Mouse (Mus musculus) layer of hippocampus, adult 8-10 months (tissue): ENCODE measurements around the gene Srgap2. TPM values are rescaled to one million over a fixed set of nuclear protein-coding genes. Genes with fewer than 3 reads are reported as not detected.
A peak's percentile ranks its signal among the peaks of the same experiment; 100 is the strongest.

ENCODE experiments used
- DNase-seq, 2 experiments: peaks; one replicate each; pipeline ENCODE4 v3.0.0; 2022; ENCODE audit warnings: low spot score in 2 of 2
- total RNA-seq, 4 experiments: library from RNA; stranded (reverse); gene quantifications; 2 replicates each; pipeline ENCODE4 v1.2.4; 2022

Gene Srgap2
- total RNA-seq, 4 experiments from 2014 or later, result 79.8 to 92.2 (median 84.9) TPM

DNA sequence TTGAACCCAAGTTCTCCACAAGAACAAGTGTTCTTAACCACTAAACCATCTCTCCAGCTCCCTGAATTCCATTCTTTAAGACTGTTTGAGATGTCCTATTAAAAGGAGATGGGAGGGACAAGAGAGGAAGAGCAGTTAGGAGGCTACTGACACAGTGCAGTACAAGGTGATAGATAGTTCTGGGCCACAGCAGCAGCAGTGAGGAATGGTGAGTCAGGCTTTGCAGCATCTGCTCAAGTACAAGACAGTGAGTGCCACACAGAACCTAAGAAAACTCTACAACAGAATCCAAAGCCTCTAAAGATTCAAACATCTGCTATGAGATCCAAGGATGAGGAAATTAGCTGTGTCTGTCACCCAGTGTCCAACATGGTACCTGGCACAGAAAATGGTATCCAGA lies 51.8 kb downstream of the Srgap2 start:
- DNase-seq, result no peak

DNA sequence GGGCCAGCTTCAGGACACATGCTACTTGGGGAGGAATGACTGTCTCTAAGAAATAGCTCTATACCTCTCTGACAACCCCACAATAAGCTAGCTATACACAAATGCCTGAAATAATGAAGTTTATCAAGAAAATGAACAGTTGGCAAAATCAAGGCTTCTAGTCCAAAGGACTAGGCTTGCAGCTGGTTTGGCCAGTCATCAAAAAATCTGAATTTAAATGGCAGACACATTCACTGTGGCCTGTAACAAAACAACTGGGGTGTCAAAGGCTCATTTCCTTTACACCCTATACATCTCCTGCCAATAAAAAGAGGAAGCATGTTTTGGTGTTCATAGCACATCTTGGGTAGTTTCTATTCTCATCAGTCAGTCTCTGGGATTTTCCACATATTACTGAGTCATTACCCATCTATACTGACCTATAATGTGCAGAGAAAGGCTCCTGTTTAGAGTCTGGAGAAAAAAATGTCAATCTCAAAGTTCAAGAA lies 53.5 kb downstream of the Srgap2 start:
- no peak for DNase-seq

DNA sequence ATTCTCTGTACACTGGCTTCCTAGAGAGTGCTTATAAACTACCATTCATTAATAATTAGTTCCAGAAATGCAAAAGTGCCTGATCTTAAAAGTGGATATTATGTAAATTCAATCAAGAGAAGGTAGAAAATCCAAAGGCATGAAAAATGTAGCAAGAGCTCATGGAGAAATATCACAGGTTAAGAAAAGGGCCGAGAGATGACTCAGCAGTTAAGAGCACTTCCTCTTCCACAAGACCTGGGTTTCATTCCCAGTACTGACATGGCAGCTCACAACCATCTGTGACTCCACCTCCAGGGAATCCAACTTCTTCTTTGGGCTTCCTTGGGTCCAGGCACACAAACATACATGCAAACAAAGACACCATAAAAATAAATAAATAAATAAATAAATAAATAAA lies 56.6 kb downstream of the Srgap2 start:
- no peak for DNase-seq

DNA sequence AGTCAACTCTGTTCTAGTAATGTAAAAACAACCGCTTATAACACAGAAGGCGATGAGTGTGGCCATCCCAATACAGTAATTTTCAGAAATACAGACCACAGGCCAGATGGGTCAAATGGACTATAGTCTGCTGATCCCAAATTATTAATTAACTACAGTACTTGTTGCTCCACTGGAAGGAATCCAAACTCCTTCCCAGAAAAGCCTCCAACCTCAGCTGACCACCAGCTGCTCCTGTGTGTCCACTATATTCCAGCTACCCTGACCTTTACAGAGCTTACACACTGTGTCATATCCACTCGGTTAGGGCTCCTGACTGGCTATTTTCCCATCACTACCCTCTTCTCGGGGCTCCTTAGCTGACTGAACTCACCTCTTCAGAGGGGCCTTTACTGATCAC lies 61.3 kb downstream of the Srgap2 start:
- DNase-seq, result no peak

DNA sequence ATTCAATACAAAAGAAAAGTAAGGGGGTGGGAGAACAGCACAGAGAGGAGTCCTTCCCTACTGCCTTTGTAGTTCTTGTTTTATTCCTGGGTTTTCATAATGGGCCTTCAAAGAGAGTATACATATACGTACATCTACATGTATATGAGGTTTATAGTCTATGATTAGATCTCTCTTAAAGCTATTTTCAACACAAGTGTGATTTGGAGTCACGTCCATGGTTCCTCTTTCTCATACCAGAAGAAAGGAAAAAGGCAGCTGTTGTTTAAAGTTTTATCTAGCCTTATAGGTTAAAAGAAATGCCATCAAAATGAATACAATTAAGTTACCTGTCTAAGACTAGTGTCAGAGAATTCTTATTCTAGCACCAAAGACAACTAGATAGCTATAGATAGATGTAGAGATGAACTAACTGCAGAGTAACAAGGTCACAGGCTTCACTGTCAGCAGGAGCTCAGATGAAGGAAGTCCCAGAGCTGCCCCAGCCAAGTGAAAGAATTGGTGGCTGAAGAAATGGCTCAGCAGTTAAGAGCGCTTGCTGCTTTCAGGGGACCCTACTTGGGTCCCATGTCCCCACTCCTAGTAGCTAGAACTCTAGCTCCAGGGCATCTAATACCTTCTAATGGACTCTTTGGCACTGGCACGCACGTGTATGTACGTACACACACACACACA lies 63.1 kb downstream of the Srgap2 start:
- no peak for DNase-seq

GRCm38 (mm10) chr1:131462541-131463067 lies 64.5 kb downstream of the Srgap2 start:
- DNase-seq, result no peak

GRCm38 (mm10) chr1:131460914-131461530 lies 66.1 kb downstream of the Srgap2 start:
- no peak for DNase-seq

GRCm38 (mm10) chr1:131455355-131455890 lies 71.7 kb downstream of the Srgap2 start:
- DNase-seq, result no peak

GRCm38 (mm10) chr1:131454386-131454785 lies 72.8 kb downstream of the Srgap2 start:
- DNase-seq, result no peak

GRCm38 (mm10) chr1:131453335-131453734 lies 73.8 kb downstream of the Srgap2 start:
- no peak for DNase-seq

DNA sequence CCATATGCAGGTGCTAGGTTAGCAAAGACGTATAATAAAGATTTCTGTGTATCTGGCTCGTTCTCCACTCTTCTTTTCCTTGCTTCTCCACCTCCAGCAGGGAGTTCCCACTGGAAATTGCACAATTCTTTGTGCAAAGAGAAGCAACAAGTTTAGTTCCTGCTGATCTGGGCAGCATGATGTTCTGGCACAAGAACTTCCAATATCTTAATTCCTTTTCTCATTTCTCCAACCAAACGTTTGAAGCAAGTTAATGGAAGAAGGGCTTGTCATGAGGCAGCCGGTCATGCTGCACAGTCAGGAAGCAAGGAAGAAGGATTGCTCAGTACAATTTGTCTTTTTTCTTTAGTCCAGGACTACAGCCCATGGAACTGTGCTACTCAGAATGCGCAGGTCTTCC lies 78.8 kb downstream of the Srgap2 start:
- no peak for DNase-seq

DNA sequence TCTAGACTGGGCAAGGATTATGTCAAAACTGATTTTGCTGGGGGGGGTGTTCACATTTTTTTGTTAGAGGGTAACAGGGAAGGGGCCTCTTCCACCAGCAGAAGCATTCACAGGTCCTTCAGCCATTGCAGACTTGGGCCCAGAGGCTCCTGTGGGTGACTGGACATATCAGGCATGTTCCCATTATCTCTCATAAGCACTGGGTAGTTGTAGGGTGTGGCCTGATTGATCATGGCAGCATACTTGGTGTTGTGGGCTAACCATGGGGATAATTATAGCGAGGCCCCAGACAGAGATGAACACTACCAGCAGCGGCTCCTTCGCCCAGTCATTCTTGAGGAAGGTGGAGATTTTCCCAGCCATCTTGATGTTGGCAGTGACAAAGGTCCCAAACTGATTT lies 79.8 kb downstream of the Srgap2 start:
- no peak for DNase-seq

GRCm38 (mm10) chr1:131446577-131446976 lies 80.6 kb downstream of the Srgap2 start:
- no peak for DNase-seq

GRCm38 (mm10) chr1:131438556-131438955 lies 88.6 kb downstream of the Srgap2 start:
- no peak for DNase-seq

- DNase-seq, result no peak
These were observed 89.2 kb downstream of the Srgap2 start for GRCm38 (mm10) chr1:131437975-131438374.

DNA sequence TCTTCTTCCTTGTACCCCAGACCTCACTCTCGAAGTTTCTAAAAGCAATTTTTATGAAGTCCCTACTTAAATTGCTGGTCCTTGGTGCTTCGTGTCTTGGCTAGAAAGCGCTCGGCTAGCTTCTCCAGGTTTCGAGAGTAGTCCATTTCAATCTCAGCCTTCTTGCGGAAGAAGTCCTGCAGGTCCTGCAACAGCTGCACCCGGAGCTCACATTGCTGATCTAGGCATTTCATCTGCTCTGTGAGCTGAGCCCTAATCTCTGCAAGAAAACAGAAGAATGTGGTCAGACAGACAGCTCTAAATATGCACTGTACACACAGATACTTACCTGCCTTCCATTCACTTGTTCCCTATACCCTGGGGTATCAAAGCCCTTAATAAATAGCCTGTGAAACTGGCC lies 90.5 kb downstream of the Srgap2 start:
- no peak for DNase-seq

DNA sequence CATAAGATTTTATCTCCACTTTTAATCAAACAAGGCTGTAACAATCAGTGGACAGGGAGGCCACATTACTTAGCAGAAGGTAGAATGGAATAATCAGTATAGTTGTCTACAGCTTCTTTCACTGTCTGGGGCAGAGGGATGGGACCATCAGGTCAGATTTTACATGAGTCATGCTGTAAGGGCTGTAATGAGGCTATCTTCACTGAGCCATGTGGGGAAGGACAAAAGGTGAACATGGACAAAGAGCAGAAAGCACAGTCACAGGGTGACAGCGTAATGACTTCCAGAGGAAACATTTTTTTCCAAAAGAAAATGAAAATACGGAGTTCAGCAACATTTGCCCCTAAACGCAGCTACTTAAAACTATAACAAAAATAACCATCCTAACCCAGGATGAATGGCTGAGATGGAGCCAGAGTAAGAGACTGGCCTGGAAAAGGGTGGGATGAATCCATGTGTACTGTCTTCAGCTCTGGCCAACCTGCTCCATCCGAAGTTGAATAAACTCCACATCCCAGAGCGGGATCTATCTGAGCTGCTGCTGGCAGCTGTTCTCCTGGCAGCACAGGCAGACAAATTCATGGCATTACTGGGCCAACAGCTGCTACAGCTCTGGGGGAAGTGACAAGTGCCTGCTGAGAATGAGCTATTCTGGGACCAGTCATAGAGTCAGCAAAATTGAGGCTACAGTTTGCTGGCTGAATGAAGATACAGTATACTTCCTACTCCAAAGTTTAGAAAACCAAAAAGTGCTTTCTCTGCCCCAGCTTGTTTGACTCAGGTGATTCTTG lies 95.5 kb downstream of the Srgap2 start:
- peak; percentile 45 to 56 for DNase-seq

GRCm38 (mm10) chr1:131427140-131427821 lies 99.9 kb downstream of the Srgap2 start:
- no peak for DNase-seq

GRCm38 (mm10) chr1:131423061-131423460 lies 104.1 kb downstream of the Srgap2 start:
- DNase-seq, result no peak

GRCm38 (mm10) chr1:131421113-131421512 lies 106.0 kb downstream of the Srgap2 start:
- DNase-seq, result no peak

DNA sequence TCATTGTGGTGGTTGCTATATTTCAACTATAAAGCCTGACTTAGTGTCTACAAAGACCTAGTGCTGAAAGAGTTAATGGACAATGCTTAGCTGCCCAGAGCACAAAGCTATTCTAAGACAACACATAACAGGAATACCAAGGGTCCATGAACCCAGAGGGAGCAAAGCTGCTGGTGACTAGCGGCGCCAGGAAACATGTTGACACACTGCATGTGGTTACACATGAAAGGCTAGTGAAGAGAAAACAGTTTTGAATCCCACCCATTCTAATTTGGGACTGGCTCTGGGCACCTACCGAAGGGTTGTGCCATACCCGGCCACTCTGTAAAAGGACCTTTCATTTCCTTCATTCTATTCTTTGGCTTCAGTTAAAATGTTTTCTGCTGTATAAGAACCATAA lies 106.5 kb downstream of the Srgap2 start:
- DNase-seq, result no peak
